Mouse (Mus musculus) testis, adult 2 months (tissue): ENCODE measurements around the gene Casc3.

Experiments
- CTCF ChIP-seq: fragments of 200-500 bp; IDR thresholded peaks from 2 replicates; pipeline ENCODE4 v1.5.1; 2012; ENCODE audit warnings: low read depth, mild to moderate bottlenecking, inconsistent platforms, low read length, moderate library complexity; ENCODE audit not compliant: control insufficient read depth, insufficient read depth, insufficient replicate concordance
- POLR2A ChIP-seq: fragments of 200-500 bp; IDR thresholded peaks from 2 replicates; pipeline ENCODE4 v1.6.1; 2012; ENCODE audit warnings: low read depth, mild to moderate bottlenecking, inconsistent platforms, low read length, moderate library complexity; ENCODE audit not compliant: control insufficient read depth

- TF ChIP-seq CTCF (0 out of 2 replicates have a peak, but pooled peaks have one; percentile 17), POLR2A (no peak)
Measured at GRCm38 (mm10) chr11:98846016-98846415, 41.3 kb downstream of the Casc3 start.
